Mouse (Mus musculus) MEL (cell line): Measurements from ENCODE around the gene Galnt18. TPM values are rescaled to one million over a fixed set of nuclear protein-coding genes. Genes with fewer than 3 reads are reported as not detected.

ENCODE experiments used
- DNase-seq: peaks from one replicate; pipeline ENCODE4 v3.0.0; 2011; ENCODE audit warnings: low read depth, low spot score
- H3K27ac ChIP-seq: 2 replicates; pipeline ENCODE4 v1.5.1; 2012; ENCODE audit warnings: low read depth, mild to moderate bottlenecking, control low read depth, low read length, moderate library complexity; ENCODE audit not compliant: control insufficient read depth
- H3K27me3 ChIP-seq, 2 experiments: fragments of 150-350 bp in 1 of 2; sonication (generic) in 1 of 2; 2 replicates each; pipeline ENCODE4 v1.6.1; 2012; ENCODE audit warnings: low read length in 2 of 2, mild to moderate bottlenecking in 2 of 2, improper control_type of control experiment in 1 of 2, moderate library complexity in 1 of 2; ENCODE audit not compliant: insufficient read depth in 2 of 2, control insufficient read depth in 1 of 2
- H3K36me3 ChIP-seq, 2 experiments: 2 replicates each; pipeline ENCODE4 v1.6.1; 2012 to 2014; ENCODE audit warnings: low read length in 2 of 2, improper control_type of control experiment in 1 of 2, inconsistent platforms in 1 of 2, mild to moderate bottlenecking in 1 of 2; ENCODE audit not compliant: insufficient read depth in 2 of 2, control insufficient read depth in 1 of 2
- H3K4me1 ChIP-seq, 2 experiments: fragments of 150-350 bp in 1 of 2; sonication (generic) in 1 of 2; 2 replicates each; pipeline ENCODE4 v1.6.1; 2012; ENCODE audit warnings: low read length in 2 of 2, improper control_type of control experiment in 1 of 2, mild to moderate bottlenecking in 1 of 2; ENCODE audit not compliant: insufficient read depth in 2 of 2, control insufficient read depth in 1 of 2
- H3K4me3 ChIP-seq, 2 experiments: fragments of 150-350 bp in 1 of 2; sonication (generic) in 1 of 2; 2 replicates each; pipeline ENCODE4 v1.5.1; 2012; ENCODE audit warnings: low read depth in 2 of 2, low read length in 2 of 2, mild to moderate bottlenecking in 2 of 2, moderate library complexity in 2 of 2, control low read depth in 1 of 2, improper control_type of control experiment in 1 of 2; ENCODE audit not compliant: control insufficient read depth in 1 of 2, insufficient read depth in 1 of 2
- H3K79me2 ChIP-seq: 2 replicates; pipeline ENCODE4 v1.6.1; 2012; ENCODE audit warnings: mild to moderate bottlenecking, low read length, moderate library complexity; ENCODE audit not compliant: control insufficient read depth, poor library complexity, insufficient read depth
- H3K9ac ChIP-seq: 2 replicates; pipeline ENCODE4 v1.6.1; 2012; ENCODE audit warnings: low read depth, mild to moderate bottlenecking, control low read depth, low read length, moderate library complexity; ENCODE audit not compliant: control insufficient read depth, poor library complexity, severe bottlenecking
- H3K9me3 ChIP-seq: fragments of 150-350 bp; sonication (generic); replicated peaks from 2 replicates; pipeline ENCODE4 v1.6.1; 2012; ENCODE audit warnings: mild to moderate bottlenecking, low read length, improper control_type of control experiment, moderate library complexity; ENCODE audit not compliant: insufficient read depth
- CHD1 ChIP-seq: IDR thresholded peaks from 2 replicates; pipeline ENCODE4 v1.6.1; 2012; ENCODE audit warnings: low read depth, mild to moderate bottlenecking, inconsistent platforms, low read length, improper control_type of control experiment
- EP300 ChIP-seq, 2 experiments: IDR thresholded peaks; 2 replicates each; pipeline ENCODE4 v1.6.1; 2011; ENCODE audit warnings: improper control_type of control experiment in 2 of 2, low read length in 2 of 2, low read depth in 1 of 2, mild to moderate bottlenecking in 1 of 2
- MAX ChIP-seq: IDR thresholded peaks from 2 replicates; pipeline ENCODE4 v1.6.1; 2011; ENCODE audit warnings: low read length, improper control_type of control experiment
- MAZ ChIP-seq: IDR thresholded peaks from 2 replicates; pipeline ENCODE4 v1.6.1; 2012; ENCODE audit warnings: low read depth, mild to moderate bottlenecking, inconsistent platforms, low read length, improper control_type of control experiment
- MEF2A ChIP-seq: IDR thresholded peaks from 2 replicates; pipeline ENCODE4 v1.6.1; 2014; ENCODE audit warnings: low read depth, mild to moderate bottlenecking, inconsistent platforms, low read length, improper control_type of control experiment; ENCODE audit not compliant: poor library complexity, insufficient replicate concordance, severe bottlenecking; ENCODE audit errors: extremely low read depth
- MXI1 ChIP-seq: IDR thresholded peaks from 2 replicates; pipeline ENCODE4 v1.6.1; 2011; ENCODE audit warnings: mild to moderate bottlenecking, low read depth, low read length, improper control_type of control experiment
- MYB ChIP-seq: IDR thresholded peaks from 2 replicates; pipeline ENCODE4 v1.6.1; 2011; ENCODE audit warnings: mild to moderate bottlenecking, low read depth, low read length, improper control_type of control experiment
- MYC ChIP-seq: IDR thresholded peaks from 2 replicates; pipeline ENCODE4 v1.6.1; 2011; ENCODE audit warnings: low read depth, mild to moderate bottlenecking, low read length, improper control_type of control experiment, moderate library complexity
- NELFE ChIP-seq: IDR thresholded peaks from 2 replicates; pipeline ENCODE4 v1.6.1; 2011; ENCODE audit warnings: low read depth, low read length, improper control_type of control experiment
- NRF1 ChIP-seq: IDR thresholded peaks from 2 replicates; pipeline ENCODE4 v1.6.1; 2014; ENCODE audit warnings: low read depth, mild to moderate bottlenecking, inconsistent platforms, low read length, improper control_type of control experiment, moderate library complexity; ENCODE audit not compliant: poor library complexity, insufficient read depth, severe bottlenecking
- POLR2AphosphoS2 ChIP-seq: IDR thresholded peaks from 2 replicates; pipeline ENCODE4 v1.6.1; 2011; ENCODE audit warnings: low read length, improper control_type of control experiment
- POLR2AphosphoS5 ChIP-seq: IDR thresholded peaks from 2 replicates; pipeline ENCODE4 v1.6.1; 2012; ENCODE audit warnings: low read depth, borderline replicate concordance, mild to moderate bottlenecking, inconsistent platforms, low read length, moderate library complexity, mixed read lengths
- SMC3 ChIP-seq: IDR thresholded peaks from 2 replicates; pipeline ENCODE4 v1.6.1; 2011; ENCODE audit warnings: low read depth, low read length, improper control_type of control experiment
- TAL1 ChIP-seq: IDR thresholded peaks from 2 replicates; pipeline ENCODE4 v1.6.1; 2012; ENCODE audit warnings: mild to moderate bottlenecking, inconsistent platforms, low read length, moderate library complexity, mixed read lengths
- TCF12 ChIP-seq: IDR thresholded peaks from 2 replicates; pipeline ENCODE4 v1.6.1; 2014; ENCODE audit warnings: low read depth, mild to moderate bottlenecking, inconsistent platforms, low read length, improper control_type of control experiment, moderate library complexity
- ZKSCAN1 ChIP-seq: IDR thresholded peaks from 2 replicates; pipeline ENCODE4 v1.6.1; 2012; ENCODE audit warnings: low read depth, mild to moderate bottlenecking, inconsistent platforms, low read length, improper control_type of control experiment, moderate library complexity
- ZMIZ1 ChIP-seq: IDR thresholded peaks from 2 replicates; pipeline ENCODE4 v1.6.1; 2012; ENCODE audit warnings: low read depth, mild to moderate bottlenecking, inconsistent platforms, low read length, improper control_type of control experiment, moderate library complexity
- polyA plus RNA-seq, 2 experiments: library from polyadenylated mRNA; stranded (reverse) in 1 of 2; unstranded in 1 of 2; fragments of >175 nt in 1 of 2; fragments of >200 nt in 1 of 2; gene quantifications; 2 replicates each; pipeline versions ENCODE4 v1.2.1 to v1.2.4; 2012; ENCODE audit warnings: low replicate concordance in 2 of 2, low read depth in 1 of 2; ENCODE audit not compliant: insufficient read length in 2 of 2, insufficient read depth in 1 of 2, missing spikeins in 1 of 2
- total RNA-seq: library from RNA; depleted of rRNA; stranded (reverse); fragments of 300-350 nt; gene quantifications from 2 replicates; pipeline ENCODE4 v1.2.3, GENCODE M21; 2012

Gene Galnt18
- total and polyA plus RNA-seq, 3 experiments = not detected

GRCm38 (mm10) chr7:111637866-111638448 is 141.8 kb downstream of the Galnt18 start:
- no peaks in the 10 kb centered on the region for H3K36me3 ChIP-seq
- H3K9me3 ChIP-seq = no peaks in the 10 kb centered on the region
- H3K79me2 ChIP-seq = no peaks in the 10 kb centered on the region
- no peak overlapping the region for H3K27ac ChIP-seq
- H3K4me1 ChIP-seq = no peaks in the 10 kb centered on the region
- no peak overlapping the region for H3K9ac ChIP-seq
- DNase-seq = no peak
- H3K27me3 ChIP-seq = no peaks in the 10 kb centered on the region
- TF ChIP-seq NELFE (no peak), ZKSCAN1 (no peak), EP300 (IDR thresholded peaks at IDR 0.05; ENCODE audit: low read depth in 1 of 2, low read length in 2 of 2) (no peak), NRF1 (no peak)
- no peak overlapping the region for H3K4me3 ChIP-seq

DNA sequence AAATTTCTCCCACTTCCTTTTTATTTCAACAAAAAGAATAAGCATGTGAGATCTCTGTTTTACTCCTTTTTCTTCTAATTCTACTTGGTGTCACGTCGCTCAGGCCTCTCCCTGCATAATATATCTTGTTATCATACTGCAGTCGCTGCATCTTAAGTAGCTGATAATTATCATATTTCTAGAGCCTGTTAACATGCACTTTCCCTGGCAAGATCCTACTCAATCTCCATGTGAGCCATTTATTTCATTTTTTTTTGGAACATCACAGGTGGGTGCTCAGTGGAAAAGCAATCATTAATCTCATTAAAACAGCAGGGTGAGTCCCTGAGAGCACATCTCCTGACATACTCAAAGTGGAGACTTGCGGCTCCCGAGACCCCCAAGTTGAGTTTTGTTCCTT is 143.3 kb downstream of the Galnt18 start:
- Histone ChIP-seq H3K36me3 (no peaks in the 10 kb centered on the region), H3K27me3 (no peaks in the 10 kb centered on the region), H3K9ac (no peak overlapping the region), H3K79me2 (no peaks in the 10 kb centered on the region), H3K27ac (no peak overlapping the region), H3K4me3 (no peak overlapping the region), H3K9me3 (no peaks in the 10 kb centered on the region), H3K4me1 (no peaks in the 10 kb centered on the region)
- no peak for TF ChIP-seq MYC
- no peak for TF ChIP-seq MXI1
- no peak for TF ChIP-seq EP300 (IDR thresholded peaks at IDR 0.05; ENCODE audit: low read depth in 1 of 2, low read length in 2 of 2)
- TF ChIP-seq ZMIZ1 = no peak
- no peak for TF ChIP-seq MAX
- TF ChIP-seq MAZ = no peak
- no peak for TF ChIP-seq SMC3
- TF ChIP-seq POLR2AphosphoS5 = no peak
- no peak for TF ChIP-seq MYB
- no peak for TF ChIP-seq POLR2AphosphoS2
- no peak for TF ChIP-seq TAL1
- no peak for TF ChIP-seq CHD1
- no peak for TF ChIP-seq TCF12
- TF ChIP-seq MEF2A = no peak
- no peak for DNase-seq
